Comparison of ENCODE assay signal across 22 mouse cellular contexts in genomic region chr6:135550368-135550950, GRCm38 (mm10).
DNase-seq lines count a peak whose midpoint lies in the region; ATAC-seq lines count a peak whose summit lies in the region.
"Had no signal": no experiment of that assay in that cellular context is flagged by ENCODE, and none has a peak within 500 bp of the region (broad histone marks: within the 10 kb centered on the region; RNA-seq: fewer than 3 reads in every experiment).

No protein-coding gene starts in this region.

- no peak overlapping the region for H3K4me3 ChIP-seq in midbrain, embryonic 12.5 days
- no peak overlapping the region for H3K4me3 ChIP-seq in midbrain, embryonic 10.5 days
- H3K4me3 ChIP-seq in forebrain, embryonic 10.5 days, result no peak overlapping the region
- no peak overlapping the region for H3K4me3 ChIP-seq in forebrain, embryonic 15.5 days
- H3K4me3 ChIP-seq: embryonic facial prominence, embryonic 13.5 days; heart, embryonic 13.5 days; left cerebral cortex, adult 2 months; liver, embryonic 12.5 days had no signal

- 25% methylated on average over 3 of the region's 3 CpGs for whole genome bisulfite sequencing in midbrain, embryonic 12.5 days
- 40% methylated on average over 3 of the region's 3 CpGs for WGBS in midbrain, embryonic 10.5 days
- 45% methylated on average over 3 of the region's 3 CpGs for WGBS in forebrain, embryonic 10.5 days
- WGBS in forebrain, embryonic 15.5 days, result 37% methylated on average over 3 of the region's 3 CpGs

- H3K4me1 ChIP-seq in midbrain, embryonic 12.5 days, result peaks cover 8% of the 10 kb centered on the region; the same call in 1 of the 2 replicates
- H3K4me1 ChIP-seq in midbrain, embryonic 10.5 days, result peaks cover 8% of the 10 kb centered on the region
- peaks cover 14% of the 10 kb centered on the region for H3K4me1 ChIP-seq in forebrain, embryonic 10.5 days
- peaks cover 11% of the 10 kb centered on the region for H3K4me1 ChIP-seq in forebrain, embryonic 15.5 days
- H3K4me1 ChIP-seq: embryonic facial prominence, embryonic 13.5 days; heart, embryonic 13.5 days; liver, embryonic 12.5 days had no signal

- no peak overlapping the region for H3K27ac ChIP-seq in midbrain, embryonic 12.5 days (replicated peaks)
- no peak overlapping the region for H3K27ac ChIP-seq in midbrain, embryonic 10.5 days (replicated peaks)
- H3K27ac ChIP-seq in forebrain, embryonic 10.5 days, result peak overlapping the region; percentile 15; the same call in 1 of the 2 replicates
- H3K27ac ChIP-seq in forebrain, embryonic 15.5 days (replicated peaks), result 0 out of 2 replicates have a peak overlapping the region, but pooled peaks have one; percentile 20
- H3K27ac ChIP-seq: embryonic facial prominence, embryonic 13.5 days; heart, embryonic 13.5 days; left cerebral cortex, adult 2 months; liver, embryonic 12.5 days; macrophage had no signal

- H3K36me3 ChIP-seq in midbrain, embryonic 12.5 days, result no peaks in the 10 kb centered on the region
- H3K36me3 ChIP-seq in midbrain, embryonic 10.5 days, result no peaks in the 10 kb centered on the region
- no peaks in the 10 kb centered on the region for H3K36me3 ChIP-seq in forebrain, embryonic 10.5 days (replicated peaks)
- no peaks in the 10 kb centered on the region for H3K36me3 ChIP-seq in forebrain, embryonic 15.5 days
- H3K36me3 ChIP-seq: embryonic facial prominence, embryonic 13.5 days; heart, embryonic 13.5 days; liver, embryonic 12.5 days had no signal

- H3K4me2 ChIP-seq in midbrain, embryonic 12.5 days (replicated peaks), result no peak overlapping the region
- no peak overlapping the region for H3K4me2 ChIP-seq in forebrain, embryonic 15.5 days (replicated peaks)
- H3K4me2 ChIP-seq: embryonic facial prominence, embryonic 13.5 days; heart, embryonic 13.5 days; liver, embryonic 12.5 days had no signal

- no peaks in the 10 kb centered on the region for H3K27me3 ChIP-seq in midbrain, embryonic 12.5 days
- no peaks in the 10 kb centered on the region for H3K27me3 ChIP-seq in midbrain, embryonic 10.5 days (ENCODE audit: low read depth, poor library complexity, severe bottlenecking)
- no peaks in the 10 kb centered on the region for H3K27me3 ChIP-seq in forebrain, embryonic 10.5 days (ENCODE audit: poor library complexity, severe bottlenecking)
- H3K27me3 ChIP-seq in forebrain, embryonic 15.5 days, result no peaks in the 10 kb centered on the region
- H3K27me3 ChIP-seq: embryonic facial prominence, embryonic 13.5 days; heart, embryonic 13.5 days; liver, embryonic 12.5 days had no signal

- H3K9me3 ChIP-seq in midbrain, embryonic 12.5 days, result no peaks in the 10 kb centered on the region
- no peaks in the 10 kb centered on the region for H3K9me3 ChIP-seq in midbrain, embryonic 10.5 days (replicated peaks)
- no peaks in the 10 kb centered on the region for H3K9me3 ChIP-seq in forebrain, embryonic 10.5 days
- H3K9me3 ChIP-seq in forebrain, embryonic 15.5 days, result no peaks in the 10 kb centered on the region
- H3K9me3 ChIP-seq: embryonic facial prominence, embryonic 13.5 days; heart, embryonic 13.5 days; liver, embryonic 12.5 days had no signal

- no peak overlapping the region for H3K9ac ChIP-seq in midbrain, embryonic 12.5 days (replicated peaks)
- no peak overlapping the region for H3K9ac ChIP-seq in forebrain, embryonic 15.5 days (replicated peaks)
- H3K9ac ChIP-seq: embryonic facial prominence, embryonic 13.5 days; heart, embryonic 13.5 days; liver, embryonic 12.5 days; liver, postnatal 0 days had no signal

- 0 out of 2 replicates have a peak, but pooled peaks have one; percentile 34 for ATAC-seq in midbrain, embryonic 12.5 days (ENCODE audit: low FRiP score, low read depth)
- peak; percentile 77 for ATAC-seq in forebrain, embryonic 15.5 days (replicated peaks)
- ATAC-seq: intestine, embryonic 16.5 days; liver, embryonic 12.5 days; liver, postnatal 0 days had no signal

- no peak for DNase-seq in midbrain, embryonic 10.5 days (ENCODE audit: low spot score)
- DNase-seq in forebrain, embryonic 10.5 days (ENCODE audit: extremely low spot score, low spot score), result no peak
- peak; percentile 40 for DNase-seq in retina, embryonic 14.5 days (ENCODE audit: low spot score)
- DNase-seq in kidney, adult 8-10 months, result no peak
- no peak for DNase-seq in right cerebral cortex, postnatal 4 days
- no peak for DNase-seq in kidney, adult 11 months
- DNase-seq: adrenal gland, postnatal 14 days; cerebellum, adult 18-20 months; cerebellum, postnatal 10 days; gastrocnemius, postnatal 10 days; heart, postnatal 10 days; kidney, postnatal 25 days; left cerebral cortex, postnatal 4 days; liver, postnatal 0 days had no signal

Comparison
In these comparisons a context has a peak if more than half of its experiments do, and no peak if none do; other contexts are left out.
1. H3K27ac ChIP-seq: peak in forebrain, embryonic 10.5 days (single experiment) and forebrain, embryonic 15.5 days (single experiment); none in midbrain, embryonic 12.5 days (single experiment) and midbrain, embryonic 10.5 days (single experiment).